Mouse (Mus musculus) retina, postnatal 1 day (tissue): ENCODE data around the gene Atxn7l1.

Experiments
- DNase-seq: peaks from one replicate; pipeline ENCODE4 v3.0.0-alpha.2; 2012

Gene Atxn7l1

GRCm38 (mm10) chr12:33147497-33148267, at the start of gene Atxn7l1:
Atxn7l1 (plus strand) TSS chr12:33147693.
- DNase-seq = peak; percentile 96

GRCm38 (mm10) chr12:33101627-33102026, 45.9 kb upstream of the Atxn7l1 start:
- no peak for DNase-seq

GRCm38 (mm10) chr12:33102342-33103115, 45.0 kb upstream of the Atxn7l1 start:
- DNase-seq = peak; percentile 75

- peak; percentile 56 for DNase-seq
Observed at GRCm38 (mm10) chr12:33105724-33106123, 41.8 kb upstream of the Atxn7l1 start.

- no peak for DNase-seq
Observed at GRCm38 (mm10) chr12:33106438-33107167, 40.9 kb upstream of the Atxn7l1 start.

GRCm38 (mm10) chr12:33109531-33109930, 38.0 kb upstream of the Atxn7l1 start:
- DNase-seq = peak; percentile 75

- DNase-seq = peak; percentile 90
Observed at GRCm38 (mm10) chr12:33110894-33111471, 36.5 kb upstream of the Atxn7l1 start.

- no peak for DNase-seq
Observed at GRCm38 (mm10) chr12:33118624-33119301, 28.7 kb upstream of the Atxn7l1 start.

GRCm38 (mm10) chr12:33125594-33126227, 21.8 kb upstream of the Atxn7l1 start:
- DNase-seq = no peak

- no peak for DNase-seq
Observed at GRCm38 (mm10) chr12:33126243-33126642, 21.2 kb upstream of the Atxn7l1 start.

- no peak for DNase-seq
Observed at GRCm38 (mm10) chr12:33128121-33128520, 19.4 kb upstream of the Atxn7l1 start.

- no peak for DNase-seq
Observed at GRCm38 (mm10) chr12:33128702-33129101, 18.8 kb upstream of the Atxn7l1 start.

- peak; percentile 54 for DNase-seq
Observed at GRCm38 (mm10) chr12:33129410-33129809, 18.1 kb upstream of the Atxn7l1 start.

- no peak for DNase-seq
Observed at GRCm38 (mm10) chr12:33130401-33130800, 17.1 kb upstream of the Atxn7l1 start.

GRCm38 (mm10) chr12:33131796-33132195, 15.7 kb upstream of the Atxn7l1 start:
- no peak for DNase-seq

- DNase-seq = no peak
Observed at GRCm38 (mm10) chr12:33137857-33138256, 9.6 kb upstream of the Atxn7l1 start.

GRCm38 (mm10) chr12:33139083-33139482, 8.4 kb upstream of the Atxn7l1 start:
- peak; percentile 39 for DNase-seq

GRCm38 (mm10) chr12:33144456-33144855, 3.0 kb upstream of the Atxn7l1 start:
- DNase-seq = peak; percentile 40

- peak; percentile 60 for DNase-seq
Observed at GRCm38 (mm10) chr12:33146622-33147433, 665 bp upstream of the Atxn7l1 start.

GRCm38 (mm10) chr12:33149544-33150190, 2.2 kb downstream of the Atxn7l1 start:
- no peak for DNase-seq
